Mouse (Mus musculus) neural tube, embryonic 14.5 days (tissue): ENCODE measurements at regions not wholly inside any gene's neighbourhood (a gene's known extent, or its start where the extent isn't known, plus 50 kb on each side); places are given as distances from the start of the nearest gene placed in this dataset.

Source experiments
- ATAC-seq: fragments of 200-750 bp; cut with Nextera tagmentation; 2 replicates; pipeline ENCODE4 v1.8.0; 2017; ENCODE audit warnings: low read depth, mild to moderate bottlenecking, moderate TSS enrichment, moderate library complexity
- H3K27ac ChIP-seq: fragments of 300-500 bp; sonication (generic); 2 replicates; pipeline ENCODE4 v1.5.1; 2014; ENCODE audit warnings: low read depth, mild to moderate bottlenecking, control low read depth, low read length, moderate library complexity, mixed read lengths
- H3K27me3 ChIP-seq: fragments of 300-500 bp; sonication (generic); 2 replicates; pipeline ENCODE4 v1.6.1; 2014; ENCODE audit warnings: low read length; ENCODE audit not compliant: control insufficient read depth, insufficient read depth
- H3K36me3 ChIP-seq: fragments of 300-500 bp; sonication (generic); 2 replicates; pipeline ENCODE4 v1.6.1; 2014; ENCODE audit warnings: low read length, mixed read lengths; ENCODE audit not compliant: control insufficient read depth, insufficient read depth
- H3K4me1 ChIP-seq: fragments of 300-500 bp; sonication (generic); 2 replicates; pipeline ENCODE4 v1.6.1; 2014; ENCODE audit warnings: low read length; ENCODE audit not compliant: control insufficient read depth, insufficient read depth
- H3K4me2 ChIP-seq: fragments of 300-500 bp; sonication (generic); 2 replicates; pipeline ENCODE4 v1.6.1; 2014; ENCODE audit warnings: mild to moderate bottlenecking, low read depth, low read length, control low read depth
- H3K4me3 ChIP-seq: fragments of 300-500 bp; sonication (generic); 2 replicates; pipeline ENCODE4 v1.5.1; 2014; ENCODE audit warnings: low read depth, low read length, control low read depth, mixed read lengths
- H3K9ac ChIP-seq: fragments of 300-500 bp; sonication (generic); replicated peaks from 2 replicates; pipeline ENCODE4 v1.6.1; 2014; ENCODE audit warnings: low read depth, mild to moderate bottlenecking, control low read depth, low read length, mixed read lengths
- H3K9me3 ChIP-seq: fragments of 300-500 bp; sonication (generic); 2 replicates; pipeline ENCODE4 v1.6.1; 2016; ENCODE audit warnings: low read length; ENCODE audit not compliant: control insufficient read depth
- WGBS: fragments of 180-500 bp; shearing (Covaris S2); extraction: QIAGEN DNeasy Blood & Tissue Kit; methylation state at CpG from one replicate; pipeline ENCODE4 v1.1.7; 2014; 5-methylcytosine and 5-hydroxymethylcytosine counted together

GRCm38 (mm10) chr5:42980946-42981650, 251.9 kb upstream of the Cpeb2 start:
- no peaks in the 10 kb centered on the region for H3K27me3 ChIP-seq
- H3K27ac ChIP-seq, result no peak overlapping the region
- no peak overlapping the region for H3K4me2 ChIP-seq
- H3K9ac ChIP-seq, result no peak overlapping the region
- no peaks in the 10 kb centered on the region for H3K36me3 ChIP-seq
- no peaks in the 10 kb centered on the region for H3K9me3 ChIP-seq
- WGBS, result 47% methylated on average over 2 of the region's 2 CpGs
- H3K4me1 ChIP-seq, result no peaks in the 10 kb centered on the region
- ATAC-seq, result no peak
- H3K4me3 ChIP-seq, result no peak overlapping the region

DNA sequence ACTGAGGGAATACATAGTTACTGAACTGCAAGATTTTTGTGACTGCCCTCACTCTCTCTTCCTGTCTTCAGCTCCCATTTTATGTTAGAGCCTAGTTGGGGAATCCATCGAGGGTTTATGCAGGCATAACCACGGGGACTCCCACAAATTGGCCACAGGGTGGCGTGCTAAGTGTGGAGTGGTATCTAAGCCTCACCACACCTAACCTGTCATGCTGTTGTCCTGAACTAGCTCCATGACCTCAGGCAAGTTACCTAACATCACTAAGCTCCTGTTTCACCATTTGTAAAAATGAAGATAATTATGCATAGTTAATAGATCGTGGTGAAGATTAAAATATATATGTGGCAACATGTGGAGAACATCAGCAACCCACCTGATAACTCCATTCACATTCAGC, 246.8 kb upstream of the Cpeb2 start:
- H3K4me2 ChIP-seq, result no peak overlapping the region
- H3K4me1 ChIP-seq, result no peaks in the 10 kb centered on the region
- H3K9me3 ChIP-seq, result no peaks in the 10 kb centered on the region
- no peak for ATAC-seq
- H3K36me3 ChIP-seq, result no peaks in the 10 kb centered on the region
- no peak overlapping the region for H3K9ac ChIP-seq
- WGBS, result 81% methylated on average over 4 of the region's 4 CpGs
- H3K27me3 ChIP-seq, result no peaks in the 10 kb centered on the region
- H3K27ac ChIP-seq, result no peak overlapping the region
- H3K4me3 ChIP-seq, result no peak overlapping the region

DNA sequence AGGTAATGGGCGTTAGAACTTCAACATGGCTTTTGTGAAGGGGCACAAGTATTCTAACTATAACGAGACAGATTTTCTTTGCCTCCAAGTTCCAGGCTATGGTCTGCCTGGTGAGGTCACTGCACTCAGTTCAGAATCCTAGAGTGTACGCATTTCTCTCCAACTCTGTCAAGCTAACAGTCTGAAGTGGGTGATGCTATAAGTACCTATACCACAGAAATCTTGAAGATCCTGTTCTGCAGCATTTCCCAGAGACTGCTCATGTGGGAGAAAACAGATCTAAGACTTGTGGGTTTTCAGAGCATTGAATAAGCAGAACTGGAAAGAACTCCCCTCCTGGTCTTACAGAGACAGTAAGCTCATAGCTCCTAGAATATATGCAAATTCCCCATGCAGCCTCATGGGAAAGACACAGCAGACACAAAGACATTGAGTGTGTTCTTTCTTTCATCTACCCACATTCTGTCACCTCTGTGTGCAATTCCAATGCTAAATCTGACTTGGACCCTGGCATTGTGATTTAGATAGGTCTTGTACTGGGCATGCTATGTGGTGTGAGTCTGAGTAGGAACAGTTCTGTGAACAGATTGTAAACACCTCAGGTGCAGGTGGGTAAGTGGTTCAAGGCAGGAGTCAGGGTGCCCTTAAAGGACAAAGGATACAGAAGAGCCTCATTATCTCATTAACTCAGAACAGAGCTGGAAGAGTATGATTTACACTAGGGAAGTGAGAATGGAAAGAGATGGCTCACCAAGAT, 245.1 kb upstream of the Cpeb2 start:
- Histone ChIP-seq H3K9ac (no peak overlapping the region), H3K4me3 (no peak overlapping the region), H3K4me1 (no peaks in the 10 kb centered on the region), H3K27ac (no peak overlapping the region), H3K36me3 (no peaks in the 10 kb centered on the region), H3K9me3 (no peaks in the 10 kb centered on the region), H3K4me2 (no peak overlapping the region), H3K27me3 (no peaks in the 10 kb centered on the region)
- ATAC-seq, result no peak
- WGBS, result 89% methylated on average over 3 of the region's 3 CpGs

DNA sequence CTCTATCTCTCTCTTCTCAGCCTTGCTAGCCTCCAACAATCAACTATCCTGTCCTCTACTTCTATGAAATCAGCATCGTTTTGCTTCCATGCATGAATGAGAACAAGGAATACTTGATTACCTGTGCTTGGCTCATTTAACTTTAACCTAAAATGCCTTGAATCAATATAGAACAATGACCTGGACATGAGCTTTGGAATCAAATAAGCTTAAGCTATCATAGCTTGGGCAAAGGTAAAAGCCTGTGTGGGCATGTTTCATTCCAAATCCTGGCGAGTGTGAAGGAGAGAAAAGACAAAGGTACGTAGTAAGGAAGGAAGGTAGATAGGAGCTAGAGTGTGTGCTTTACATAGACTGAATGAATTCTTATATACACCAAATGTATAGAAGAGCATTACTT, 243.7 kb upstream of the Cpeb2 start:
- Histone ChIP-seq H3K4me2 (no peak overlapping the region), H3K9me3 (no peaks in the 10 kb centered on the region), H3K4me1 (no peaks in the 10 kb centered on the region), H3K9ac (no peak overlapping the region), H3K36me3 (no peaks in the 10 kb centered on the region), H3K27me3 (no peaks in the 10 kb centered on the region), H3K27ac (no peak overlapping the region), H3K4me3 (no peak overlapping the region)
- no peak for ATAC-seq
- WGBS, result 91% methylated on average over 3 of the region's 3 CpGs

- no peaks in the 10 kb centered on the region for H3K36me3 ChIP-seq
- no peak for ATAC-seq
- 88% methylated on average over 7 of the region's 7 CpGs for WGBS
Observed at GRCm38 (mm10) chr5:43024006-43024593, 208.9 kb upstream of the Cpeb2 start.

GRCm38 (mm10) chr5:43031285-43031684, 201.7 kb upstream of the Cpeb2 start:
- H3K36me3 ChIP-seq, result no peaks in the 10 kb centered on the region
- H3K27ac ChIP-seq, result no peak overlapping the region
- H3K9ac ChIP-seq, result no peak overlapping the region
- no peak for ATAC-seq
- no peaks in the 10 kb centered on the region for H3K27me3 ChIP-seq
- no peak overlapping the region for H3K4me3 ChIP-seq
- 83% methylated on average over 3 of the region's 3 CpGs for WGBS
- no peaks in the 10 kb centered on the region for H3K4me1 ChIP-seq
- H3K4me2 ChIP-seq, result no peak overlapping the region
- no peaks in the 10 kb centered on the region for H3K9me3 ChIP-seq

More at GRCm38 (mm10) chr5:43024006-43024593, 208.9 kb upstream of the Cpeb2 start:
- H3K4me1 ChIP-seq, result no peaks in the 10 kb centered on the region
- no peak overlapping the region for H3K4me3 ChIP-seq
- H3K27ac ChIP-seq, result no peak overlapping the region
- H3K9me3 ChIP-seq, result no peaks in the 10 kb centered on the region
- no peak overlapping the region for H3K4me2 ChIP-seq
- H3K27me3 ChIP-seq, result no peaks in the 10 kb centered on the region
- no peak overlapping the region for H3K9ac ChIP-seq

DNA sequence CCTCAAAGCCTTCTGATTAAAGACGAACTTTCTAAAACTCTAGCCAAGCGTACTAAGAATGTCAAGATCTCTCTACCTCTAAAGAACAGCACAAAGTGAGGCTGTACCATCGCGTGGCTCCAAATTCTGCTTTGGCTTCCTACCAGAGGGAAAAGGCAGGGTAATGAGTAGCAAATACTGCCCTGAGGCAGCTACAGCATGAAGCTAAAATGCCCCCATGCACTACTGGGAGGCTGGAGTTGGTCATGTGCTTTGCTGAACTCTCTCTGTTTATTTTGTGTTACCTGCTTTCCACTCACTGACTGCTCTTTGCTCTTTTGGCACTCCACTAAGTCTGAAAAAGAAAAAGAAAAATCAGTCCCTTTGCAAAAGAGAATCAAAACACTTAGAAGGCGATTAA, 201.1 kb upstream of the Cpeb2 start:
- no peak for ATAC-seq
- Histone ChIP-seq H3K27me3 (no peaks in the 10 kb centered on the region), H3K4me3 (no peak overlapping the region), H3K36me3 (no peaks in the 10 kb centered on the region), H3K4me1 (no peaks in the 10 kb centered on the region), H3K9ac (no peak overlapping the region), H3K9me3 (no peaks in the 10 kb centered on the region), H3K27ac (no peak overlapping the region), H3K4me2 (no peak overlapping the region)
- WGBS, result 88% methylated on average over 5 of the region's 5 CpGs

- H3K36me3 ChIP-seq, result no peaks in the 10 kb centered on the region
- no peak overlapping the region for H3K9ac ChIP-seq
- no peak overlapping the region for H3K4me3 ChIP-seq
- no peak for ATAC-seq
- WGBS, result 91% methylated on average over 1 of the region's 1 CpGs
- no peaks in the 10 kb centered on the region for H3K27me3 ChIP-seq
- no peaks in the 10 kb centered on the region for H3K9me3 ChIP-seq
- H3K27ac ChIP-seq, result no peak overlapping the region
- no peak overlapping the region for H3K4me2 ChIP-seq
- no peaks in the 10 kb centered on the region for H3K4me1 ChIP-seq
Observed at GRCm38 (mm10) chr5:43034421-43034820, 198.5 kb upstream of the Cpeb2 start.

GRCm38 (mm10) chr5:43037592-43037991, 195.4 kb upstream of the Cpeb2 start:
- H3K4me3 ChIP-seq, result no peak overlapping the region
- no peak for ATAC-seq
- WGBS, result 70% methylated on average over 3 of the region's 3 CpGs

More at GRCm38 (mm10) chr5:43037592-43037991, 195.4 kb upstream of the Cpeb2 start:
- Histone ChIP-seq H3K4me1 (no peaks in the 10 kb centered on the region), H3K27me3 (no peaks in the 10 kb centered on the region), H3K9ac (no peak overlapping the region), H3K36me3 (no peaks in the 10 kb centered on the region), H3K27ac (no peak overlapping the region), H3K4me2 (no peak overlapping the region), H3K9me3 (no peaks in the 10 kb centered on the region)
